Mouse (Mus musculus): ENCODE measurements around the gene Cela2a. TPM values are rescaled to one million over a fixed set of nuclear protein-coding genes. Genes with fewer than 3 reads are reported as not detected.

The Cela2a gene
- total and polyA plus RNA-seq, 3 experiments = 0.30 to 2.6 (median 0.43) TPM

DNA sequence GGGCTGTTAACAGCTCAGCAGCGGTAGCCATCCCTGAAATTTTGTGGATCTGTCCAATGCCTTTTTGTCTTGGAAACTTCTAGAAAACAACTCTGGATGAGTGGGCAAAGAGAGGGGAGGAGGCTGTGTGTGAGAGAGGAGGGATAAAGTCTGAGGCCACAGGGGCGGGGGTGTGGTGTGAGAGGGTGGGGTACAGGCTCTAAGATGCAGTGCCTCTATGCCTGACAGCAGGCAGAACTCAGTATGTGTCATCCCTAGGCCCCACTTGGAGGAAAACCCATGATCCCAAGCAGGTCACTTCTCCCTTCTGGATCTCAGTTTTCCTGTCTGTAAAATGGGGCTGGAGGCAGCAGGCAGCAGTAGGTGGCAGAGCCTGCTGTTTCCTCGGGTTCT is 45.4 kb upstream of the Cela2a start:
- dilution Hi-C loops (cut with MboI; ENCODE audit: extremely low pct_ligation_motif_present, extremely low pct_unique_long_range_greater_than_20kb, low sequenced_read_pairs) = no loop called here
- Histone ChIP-seq H3K9me3 (replicated peaks; ENCODE audit: low read length) (no peaks in the 10 kb centered on the region), H3K36me3 (replicated peaks in 1 of 2; ENCODE audit: control insufficient read depth in 1 of 2, insufficient read depth in 1 of 2, low read length in 1 of 2) (peaks cover 8 to 59% of the 10 kb centered on the region in 2 experiments), H3K27me3 (replicated peaks) (peaks cover 3% of the 10 kb centered on the region), H3K4me3 (replicated peaks in 1 of 3; ENCODE audit: low read depth in 2 of 3, low read length in 2 of 3, poor library complexity in 1 of 3) (no peak overlapping the region), H3K27ac (ENCODE audit: insufficient read depth, low read depth) (no peak overlapping the region), H3K9ac (ENCODE audit: insufficient read depth, low read depth) (no peak overlapping the region), H3K79me2 (replicated peaks; ENCODE audit: control insufficient read depth, extremely low read depth, insufficient read depth, poor library complexity, severe bottlenecking) (peaks cover 17% of the 10 kb centered on the region), H3K4me2 (ENCODE audit: insufficient read depth, low read depth, poor library complexity, severe bottlenecking) (no peak overlapping the region), H3K4me1 (ENCODE audit: control insufficient read depth in 1 of 2, insufficient read depth in 2 of 2) (peaks cover 29 to 78% of the 10 kb centered on the region in 2 experiments)
- DNase-seq (ENCODE audit: extremely low read depth) = no peak
- no peak for TF ChIP-seq RCOR1 (conservative IDR thresholded peaks at IDR 0.05; ENCODE audit: low read depth, low read length)
- TF ChIP-seq ZC3H11A (IDR thresholded peaks at IDR 0.05; ENCODE audit: low read depth, low read length) = no peak
- no peak for TF ChIP-seq KAT2A (IDR thresholded peaks at IDR 0.05; ENCODE audit: insufficient replicate concordance, low read length)
- no peak for TF ChIP-seq JUND (conservative IDR thresholded peaks at IDR 0.05; ENCODE audit: low read depth, low read length)
- no peak for TF ChIP-seq USF2 (conservative IDR thresholded peaks at IDR 0.05; ENCODE audit: low read depth, low read length)
- no peak for TF ChIP-seq SIN3A (IDR thresholded peaks at IDR 0.05; ENCODE audit: low read length)
- TF ChIP-seq TBP (conservative IDR thresholded peaks at IDR 0.05; ENCODE audit: low read depth, low read length) = no peak
- no peak for TF ChIP-seq HCFC1 (IDR thresholded peaks at IDR 0.05; ENCODE audit: low read depth, low read length)
- no peak for TF ChIP-seq JUN (IDR thresholded peaks at IDR 0.05; ENCODE audit: insufficient read depth, low read depth, low read length)
- TF ChIP-seq ZNF384 (IDR thresholded peaks at IDR 0.05; ENCODE audit: low read depth, low read length) = no peak
- TF ChIP-seq ELF1 (IDR thresholded peaks at IDR 0.05; ENCODE audit: low read depth, low read length) = no peak
- TF ChIP-seq EP300 (IDR thresholded peaks at IDR 0.05; ENCODE audit: low read length) = no peak
- no peak for TF ChIP-seq ZMIZ1 (IDR thresholded peaks at IDR 0.05; ENCODE audit: low read depth, low read length)
- TF ChIP-seq POLR2A (IDR thresholded peaks at IDR 0.05; ENCODE audit: low read depth, low read length) = no peak
- no peak for TF ChIP-seq ZKSCAN1 (IDR thresholded peaks at IDR 0.05; ENCODE audit: borderline replicate concordance, low read depth, low read length)
- TF ChIP-seq CHD1 (IDR thresholded peaks at IDR 0.05; ENCODE audit: low read depth, low read length) = no peak
- in situ Hi-C loops (cut with MboI; ENCODE audit: low pct_ligation_motif_present, low pct_unique_long_range_greater_than_20kb, low sequenced_read_pairs) = no loop called here

DNA sequence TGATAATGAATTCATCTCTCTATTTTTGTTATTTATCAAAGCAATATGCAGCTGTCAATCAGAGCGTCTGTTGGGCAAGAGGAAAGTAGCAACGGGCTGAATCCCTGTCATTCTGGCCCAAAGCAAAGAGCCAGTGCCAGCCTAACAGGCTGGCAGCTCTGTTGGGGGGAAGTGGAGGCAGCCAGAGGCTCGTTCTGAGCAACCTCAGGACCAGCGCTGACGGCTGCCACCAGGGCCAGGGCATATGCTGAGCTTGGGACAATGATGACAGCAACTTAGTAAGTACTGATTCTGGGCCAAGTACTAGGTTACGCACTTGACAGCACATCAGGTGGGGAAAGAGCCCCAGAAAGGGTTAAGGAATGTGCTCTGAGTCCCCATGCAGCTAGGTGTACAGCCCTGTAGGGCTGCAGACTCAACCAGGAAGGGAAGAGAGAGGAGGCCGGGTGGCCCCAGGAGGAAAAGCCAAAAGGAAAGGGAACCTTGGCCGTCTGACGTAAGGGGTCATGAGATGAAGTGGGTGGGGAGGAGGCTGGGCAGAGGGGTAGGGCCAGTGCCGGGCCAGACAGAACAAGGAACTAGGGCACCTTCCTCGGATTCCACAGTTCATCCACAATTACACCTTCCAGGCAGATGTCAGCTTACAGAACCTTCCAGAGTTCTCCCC is 44.8 kb upstream of the Cela2a start:
- Histone ChIP-seq H3K36me3 (replicated peaks in 1 of 2; ENCODE audit: control insufficient read depth in 1 of 2, insufficient read depth in 1 of 2, low read length in 1 of 2) (peaks cover 8 to 65% of the 10 kb centered on the region in 2 experiments), H3K27me3 (replicated peaks) (no peaks in the 10 kb centered on the region), H3K4me2 (ENCODE audit: insufficient read depth, low read depth, poor library complexity, severe bottlenecking) (no peak overlapping the region), H3K4me3 (replicated peaks in 1 of 3; ENCODE audit: low read depth in 2 of 3, low read length in 2 of 3, poor library complexity in 1 of 3) (no peak overlapping the region), H3K4me1 (ENCODE audit: control insufficient read depth in 1 of 2, insufficient read depth in 2 of 2) (peaks cover 29 to 83% of the 10 kb centered on the region in 2 experiments), H3K27ac (ENCODE audit: insufficient read depth, low read depth) (no peak overlapping the region), H3K9me3 (replicated peaks; ENCODE audit: low read length) (no peaks in the 10 kb centered on the region), H3K79me2 (replicated peaks; ENCODE audit: control insufficient read depth, extremely low read depth, insufficient read depth, poor library complexity, severe bottlenecking) (peaks cover 17% of the 10 kb centered on the region), H3K9ac (ENCODE audit: insufficient read depth, low read depth) (no peak overlapping the region)
- DNase-seq (ENCODE audit: extremely low read depth) = no peak
- TF ChIP-seq ZC3H11A (IDR thresholded peaks at IDR 0.05; ENCODE audit: low read depth, low read length) = no peak
- TF ChIP-seq ZMIZ1 (IDR thresholded peaks at IDR 0.05; ENCODE audit: low read depth, low read length) = no peak
- no peak for TF ChIP-seq CTCF (conservative IDR thresholded peaks at IDR 0.05 in 1 of 2, IDR thresholded peaks at IDR 0.05 in 1 of 2; ENCODE audit: low read depth in 2 of 2, low read length in 2 of 2)
- TF ChIP-seq POLR2AphosphoS2 (IDR thresholded peaks at IDR 0.05; ENCODE audit: low read depth, low read length) = no peak
- TF ChIP-seq UBTF (IDR thresholded peaks at IDR 0.05; ENCODE audit: low read depth, low read length) = no peak
- TF ChIP-seq PAX5 (IDR thresholded peaks at IDR 0.05; ENCODE audit: low read length) = no peak
- no peak for TF ChIP-seq EP300 (IDR thresholded peaks at IDR 0.05; ENCODE audit: low read length)
- no peak for TF ChIP-seq TCF12 (IDR thresholded peaks at IDR 0.05; ENCODE audit: low read depth, low read length)
- no peak for TF ChIP-seq POLR2A (IDR thresholded peaks at IDR 0.05; ENCODE audit: low read depth, low read length)
- TF ChIP-seq ZNF384 (IDR thresholded peaks at IDR 0.05; ENCODE audit: low read depth, low read length) = no peak
- TF ChIP-seq MAFK (IDR thresholded peaks at IDR 0.05; ENCODE audit: insufficient replicate concordance, low read length) = no peak
- TF ChIP-seq HCFC1 (IDR thresholded peaks at IDR 0.05; ENCODE audit: low read depth, low read length) = no peak
- no peak for TF ChIP-seq NRF1 (IDR thresholded peaks at IDR 0.05; ENCODE audit: low read depth, low read length)
- TF ChIP-seq JUND (conservative IDR thresholded peaks at IDR 0.05; ENCODE audit: low read depth, low read length) = no peak
- TF ChIP-seq CHD2 (IDR thresholded peaks at IDR 0.05; ENCODE audit: low read length) = no peak
- dilution Hi-C loops (cut with MboI; ENCODE audit: extremely low pct_ligation_motif_present, extremely low pct_unique_long_range_greater_than_20kb, low sequenced_read_pairs) (no loop called here), in situ Hi-C loops (cut with MboI; ENCODE audit: low pct_ligation_motif_present, low pct_unique_long_range_greater_than_20kb, low sequenced_read_pairs) (no loop called here)
